Mouse (Mus musculus) kidney, embryonic 14.5 days (tissue): ENCODE results near the gene Creb3l2. TPM values are rescaled to one million over a fixed set of nuclear protein-coding genes. Genes with fewer than 3 reads are reported as not detected.

ENCODE experiments used
- ATAC-seq: fragments of 200-750 bp; cut with Nextera tagmentation; 2 replicates; pipeline ENCODE4 v1.8.0; 2017; ENCODE audit warnings: moderate number of reproducible peaks, mild to moderate bottlenecking, moderate TSS enrichment, moderate library complexity; ENCODE audit not compliant: low FRiP score, low TSS enrichment
- H3K27ac ChIP-seq: fragments of 300-500 bp; sonication (generic); 2 replicates; pipeline ENCODE4 v1.5.1; 2014; ENCODE audit warnings: low read depth, mild to moderate bottlenecking, low read length, moderate library complexity, mixed read lengths
- H3K27me3 ChIP-seq: fragments of 300-500 bp; sonication (generic); 2 replicates; pipeline ENCODE4 v1.6.1; 2014; ENCODE audit warnings: mild to moderate bottlenecking, low read length; ENCODE audit not compliant: control insufficient read depth, insufficient read depth
- H3K36me3 ChIP-seq: fragments of 300-500 bp; sonication (generic); 2 replicates; pipeline ENCODE4 v1.6.1; 2014; ENCODE audit warnings: low read length, mixed read lengths; ENCODE audit not compliant: control insufficient read depth, insufficient read depth
- H3K4me1 ChIP-seq: fragments of 300-500 bp; sonication (generic); 2 replicates; pipeline ENCODE4 v1.6.1; 2014; ENCODE audit warnings: low read length, mixed read lengths; ENCODE audit not compliant: control insufficient read depth, insufficient read depth
- H3K4me2 ChIP-seq: fragments of 300-500 bp; sonication (generic); replicated peaks from 2 replicates; pipeline ENCODE4 v1.6.1; 2014; ENCODE audit warnings: low read depth, mild to moderate bottlenecking, low read length
- H3K4me3 ChIP-seq: fragments of 300-500 bp; sonication (generic); 2 replicates; pipeline ENCODE4 v1.5.1; 2014; ENCODE audit warnings: mild to moderate bottlenecking, low read length
- H3K9ac ChIP-seq: fragments of 300-500 bp; sonication (generic); 2 replicates; pipeline ENCODE4 v1.6.1; 2014; ENCODE audit warnings: low read depth, mild to moderate bottlenecking, low read length, moderate library complexity
- H3K9me3 ChIP-seq: fragments of 300-500 bp; sonication (generic); 2 replicates; pipeline ENCODE4 v1.6.1; 2016; ENCODE audit warnings: low read length; ENCODE audit not compliant: control insufficient read depth
- WGBS: fragments of 180-500 bp; shearing (Covaris S2); extraction: QIAGEN DNeasy Blood & Tissue Kit; methylation state at CpG from one replicate; pipeline ENCODE4 v1.1.7; 2014; 5-methylcytosine and 5-hydroxymethylcytosine counted together
- polyA plus RNA-seq: library from polyadenylated mRNA; unstranded; fragments of >200 nt; fragmentation: Nextera tagmentation; extraction: Ambion mirVana; gene quantifications from 2 replicates; pipeline ENCODE4 v1.2.1, GENCODE M21; 2014

The Creb3l2 gene
- polyA plus RNA-seq, 1 experiment from 2014 or later, result 34.2 TPM

GRCm38 (mm10) chr6:37336831-37337260 is 105.1 kb downstream of the Creb3l2 start:
- peak; percentile 58; the same call in 1 of the 2 replicates for ATAC-seq
- H3K9ac ChIP-seq, result 0 out of 2 replicates have a peak overlapping the region, but pooled peaks have one; percentile 4
- H3K4me3 ChIP-seq, result no peak overlapping the region
- peaks cover 9% of the 10 kb centered on the region; the same call in 1 of the 2 replicates for H3K4me1 ChIP-seq
- H3K4me2 ChIP-seq, result no peak overlapping the region
- peak overlapping the region; percentile 37; the same call in 1 of the 2 replicates for H3K27ac ChIP-seq
- H3K9me3 ChIP-seq, result no peaks in the 10 kb centered on the region
- WGBS, result 15% methylated on average over 5 of the region's 5 CpGs
- peaks cover 74% of the 10 kb centered on the region for H3K36me3 ChIP-seq
- no peaks in the 10 kb centered on the region for H3K27me3 ChIP-seq

GRCm38 (mm10) chr6:37336381-37336780 is 105.6 kb downstream of the Creb3l2 start:
- no peak overlapping the region for H3K27ac ChIP-seq
- no peaks in the 10 kb centered on the region for H3K9me3 ChIP-seq
- H3K36me3 ChIP-seq, result peaks cover 79% of the 10 kb centered on the region
- no peak overlapping the region for H3K9ac ChIP-seq
- 80% methylated on average over 7 of the region's 7 CpGs for WGBS
- H3K4me3 ChIP-seq, result no peak overlapping the region
- ATAC-seq, result peak; percentile 6; the same call in 1 of the 2 replicates
- H3K27me3 ChIP-seq, result no peaks in the 10 kb centered on the region
- H3K4me2 ChIP-seq, result no peak overlapping the region
- H3K4me1 ChIP-seq, result peaks cover 9% of the 10 kb centered on the region; the same call in 1 of the 2 replicates

GRCm38 (mm10) chr6:37332846-37333245 is 109.1 kb downstream of the Creb3l2 start:
- H3K4me1 ChIP-seq, result peaks cover 13% of the 10 kb centered on the region; the same call in 1 of the 2 replicates
- H3K9ac ChIP-seq, result no peak overlapping the region
- H3K9me3 ChIP-seq, result no peaks in the 10 kb centered on the region
- 30% methylated on average over 10 of the region's 10 CpGs for WGBS
- no peak overlapping the region for H3K27ac ChIP-seq
- H3K27me3 ChIP-seq, result no peaks in the 10 kb centered on the region
- H3K4me2 ChIP-seq, result no peak overlapping the region
- no peak overlapping the region for H3K4me3 ChIP-seq
- H3K36me3 ChIP-seq, result peaks cover 60% of the 10 kb centered on the region
- ATAC-seq, result peak; percentile 33; the same call in 1 of the 2 replicates

GRCm38 (mm10) chr6:37329901-37330864 is 111.8 kb downstream of the Creb3l2 start:
- Histone ChIP-seq H3K4me1 (peaks cover 4% of the 10 kb centered on the region; the same call in 1 of the 2 replicates), H3K9ac (no peak overlapping the region), H3K36me3 (peaks cover 44% of the 10 kb centered on the region), H3K4me2 (no peak overlapping the region), H3K27me3 (no peaks in the 10 kb centered on the region), H3K4me3 (no peak overlapping the region), H3K27ac (no peak overlapping the region), H3K9me3 (no peaks in the 10 kb centered on the region)
- ATAC-seq, result no peak
- WGBS, result 48% methylated on average over 5 of the region's 5 CpGs

DNA sequence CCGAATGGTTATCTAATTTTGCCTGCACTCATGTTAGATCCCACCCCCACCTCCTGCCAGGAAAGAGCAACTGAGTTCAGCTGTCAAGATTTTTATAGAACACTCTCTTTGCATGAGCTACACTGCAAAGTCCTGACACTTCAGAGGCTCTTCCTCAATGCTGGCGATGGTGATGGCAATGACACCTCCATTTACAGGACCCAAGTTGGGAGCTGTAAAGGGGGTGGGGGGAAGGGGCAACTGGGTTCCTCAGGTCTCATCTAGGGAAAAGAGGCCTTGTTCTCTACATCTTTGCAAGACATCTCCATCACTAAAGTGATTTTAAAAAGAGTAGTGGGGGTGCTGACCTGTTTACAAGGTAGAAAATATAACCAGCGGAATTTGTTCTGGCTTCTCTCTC is 112.6 kb downstream of the Creb3l2 start:
- H3K9ac ChIP-seq, result no peak overlapping the region
- H3K9me3 ChIP-seq, result no peaks in the 10 kb centered on the region
- H3K27me3 ChIP-seq, result no peaks in the 10 kb centered on the region
- H3K4me3 ChIP-seq, result no peak overlapping the region
- H3K4me2 ChIP-seq, result no peak overlapping the region
- peaks cover 4% of the 10 kb centered on the region; the same call in 1 of the 2 replicates for H3K4me1 ChIP-seq
- no peak overlapping the region for H3K27ac ChIP-seq
- no peak for ATAC-seq
- 73% methylated on average over 3 of the region's 3 CpGs for WGBS
- H3K36me3 ChIP-seq, result peaks cover 36% of the 10 kb centered on the region

GRCm38 (mm10) chr6:37328671-37329070 is 113.3 kb downstream of the Creb3l2 start:
- no peak for ATAC-seq
- H3K9me3 ChIP-seq, result no peaks in the 10 kb centered on the region
- peaks cover 4% of the 10 kb centered on the region; the same call in 1 of the 2 replicates for H3K4me1 ChIP-seq
- no peak overlapping the region for H3K9ac ChIP-seq
- H3K27ac ChIP-seq, result no peak overlapping the region
- H3K4me3 ChIP-seq, result no peak overlapping the region
- no peaks in the 10 kb centered on the region for H3K27me3 ChIP-seq
- H3K36me3 ChIP-seq, result peaks cover 29% of the 10 kb centered on the region
- WGBS, result 57% methylated on average over 7 of the region's 7 CpGs
- H3K4me2 ChIP-seq, result no peak overlapping the region

GRCm38 (mm10) chr6:37327519-37327918 is 114.4 kb downstream of the Creb3l2 start:
- H3K4me3 ChIP-seq, result no peak overlapping the region
- H3K27ac ChIP-seq, result peak overlapping the region; percentile 37; the same call in 1 of the 2 replicates
- 73% methylated on average over 6 of the region's 6 CpGs for WGBS
- H3K9ac ChIP-seq, result no peak overlapping the region
- no peaks in the 10 kb centered on the region for H3K27me3 ChIP-seq
- H3K4me1 ChIP-seq, result peaks cover 4% of the 10 kb centered on the region; the same call in 1 of the 2 replicates
- H3K36me3 ChIP-seq, result peaks cover 18% of the 10 kb centered on the region
- no peaks in the 10 kb centered on the region for H3K9me3 ChIP-seq
- no peak; the same call in 1 of the 2 replicates for ATAC-seq
- H3K4me2 ChIP-seq, result no peak overlapping the region

GRCm38 (mm10) chr6:37326603-37326955 is 115.4 kb downstream of the Creb3l2 start:
- Histone ChIP-seq H3K4me1 (peaks cover 4% of the 10 kb centered on the region; the same call in 1 of the 2 replicates), H3K27ac (no peak overlapping the region), H3K9me3 (no peaks in the 10 kb centered on the region), H3K4me3 (no peak overlapping the region), H3K9ac (no peak overlapping the region), H3K4me2 (no peak overlapping the region), H3K36me3 (peaks cover 8% of the 10 kb centered on the region), H3K27me3 (no peaks in the 10 kb centered on the region)
- no peak for ATAC-seq
- 40% methylated on average over 8 of the region's 8 CpGs for WGBS
